Mouse (Mus musculus): ENCODE results near the gene Spic. TPM values are rescaled to one million over a fixed set of nuclear protein-coding genes. Genes with fewer than 3 reads are reported as not detected.

The Spic gene
- polyA plus RNA-seq, 1 experiment from 2014 or later: 0.09 TPM

GRCm38 (mm10) chr10:88627052-88627451 lies 57.8 kb downstream of the Spic start:
- ATAC-seq (ENCODE audit: low FRiP score): peak; percentile 57; the same call in 1 of the 2 replicates

GRCm38 (mm10) chr10:88626176-88626575 lies 58.6 kb downstream of the Spic start:
- WGBS: 72% methylated on average over 3 of the region's 3 CpGs
- no peaks in the 10 kb centered on the region for H3K9me3 ChIP-seq

More at GRCm38 (mm10) chr10:88627052-88627451, 57.8 kb downstream of the Spic start:
- no peaks in the 10 kb centered on the region for H3K27me3 ChIP-seq
- H3K36me3 ChIP-seq: no peaks in the 10 kb centered on the region
- H3K4me1 ChIP-seq (replicated peaks): no peaks in the 10 kb centered on the region
- 70% methylated on average over 4 of the region's 4 CpGs for WGBS
- no peak overlapping the region for H3K9ac ChIP-seq
- H3K4me3 ChIP-seq: no peak overlapping the region
- no peak overlapping the region for H3K27ac ChIP-seq
- no peaks in the 10 kb centered on the region for H3K9me3 ChIP-seq
- H3K4me2 ChIP-seq: no peak overlapping the region

More at GRCm38 (mm10) chr10:88626176-88626575, 58.6 kb downstream of the Spic start:
- no peak overlapping the region for H3K4me2 ChIP-seq
- H3K36me3 ChIP-seq: no peaks in the 10 kb centered on the region
- H3K4me3 ChIP-seq: no peak overlapping the region
- ATAC-seq (ENCODE audit: low FRiP score): no peak
- H3K27ac ChIP-seq: no peak overlapping the region
- no peak overlapping the region for H3K9ac ChIP-seq
- H3K27me3 ChIP-seq: no peaks in the 10 kb centered on the region
- H3K4me1 ChIP-seq (replicated peaks): no peaks in the 10 kb centered on the region

Other genes starting within 250 kb of the Spic start
- gene Sycp3, start 225.4 kb downstream of the Spic start, polyA plus RNA-seq (2015; fragmentation: Nextera tagmentation; extraction: Ambion mirVana): 0.14 and 0.43 TPM in 2 replicates
- 7.5 and 9.7 TPM in 2 replicates for gene Chpt1, start 180.9 kb downstream of the Spic start, polyA plus RNA-seq (2015; fragmentation: Nextera tagmentation; extraction: Ambion mirVana)
- 5.3 and 6.2 TPM in 2 replicates for gene Mybpc1, start 79.9 kb downstream of the Spic start, polyA plus RNA-seq (2015; fragmentation: Nextera tagmentation; extraction: Ambion mirVana)
- gene Arl1, start 45.8 kb upstream of the Spic start, polyA plus RNA-seq (2015; fragmentation: Nextera tagmentation; extraction: Ambion mirVana): 146 and 147 TPM in 2 replicates
- gene Utp20, start 141.8 kb upstream of the Spic start, polyA plus RNA-seq (2015; fragmentation: Nextera tagmentation; extraction: Ambion mirVana): 8.7 and 11.4 TPM in 2 replicates
- 0.05 and 0.09 TPM in 2 replicates for gene Slc5a8, start 201.0 kb upstream of the Spic start, polyA plus RNA-seq (2015; fragmentation: Nextera tagmentation; extraction: Ambion mirVana)